Mouse (Mus musculus) kidney, adult 9 months (tissue): Measurements from ENCODE around the gene Pigu.

Experiments
- DNase-seq: peaks from one replicate; pipeline ENCODE4 v3.0.0; 2022

The Pigu gene

GRCm38 (mm10) chr2:155356971-155357591 lies at the start of gene Pigu:
TSS of gene Pigu (minus strand) at chr2:155357430.
- peak; percentile 98 for DNase-seq

- no peak for DNase-seq
These were observed 47.4 kb upstream of the Pigu start for GRCm38 (mm10) chr2:155404635-155405034.

GRCm38 (mm10) chr2:155401926-155402325 lies 44.7 kb upstream of the Pigu start:
- DNase-seq: no peak

GRCm38 (mm10) chr2:155400276-155400675 lies 43.0 kb upstream of the Pigu start:
- DNase-seq: no peak

GRCm38 (mm10) chr2:155394586-155394985 lies 37.4 kb upstream of the Pigu start:
- no peak for DNase-seq

GRCm38 (mm10) chr2:155388573-155388972 lies 31.3 kb upstream of the Pigu start:
- no peak for DNase-seq

- no peak for DNase-seq
These were observed 29.8 kb upstream of the Pigu start for GRCm38 (mm10) chr2:155387052-155387451.

- DNase-seq: no peak
These were observed 29.3 kb upstream of the Pigu start for GRCm38 (mm10) chr2:155386534-155386899.

GRCm38 (mm10) chr2:155385731-155386533 lies 28.7 kb upstream of the Pigu start:
- no peak for DNase-seq

- peak; percentile 91 for DNase-seq
These were observed 27.9 kb upstream of the Pigu start for GRCm38 (mm10) chr2:155385090-155385489.

GRCm38 (mm10) chr2:155382791-155383438 lies 25.7 kb upstream of the Pigu start:
- peak; percentile 75 for DNase-seq

- no peak for DNase-seq
These were observed 25.1 kb upstream of the Pigu start for GRCm38 (mm10) chr2:155382332-155382700.

GRCm38 (mm10) chr2:155381643-155382331 lies 24.6 kb upstream of the Pigu start:
- peak; percentile 99 for DNase-seq

GRCm38 (mm10) chr2:155381060-155381437 lies 23.8 kb upstream of the Pigu start:
- DNase-seq: peak; percentile 35

- peak; percentile 86 for DNase-seq
These were observed 23.2 kb upstream of the Pigu start, which contains the start of gene Trp53inp2 for GRCm38 (mm10) chr2:155380261-155381059. TSS of gene Trp53inp2 (plus strand) at chr2:155381059.

GRCm38 (mm10) chr2:155376191-155376590 lies 19.0 kb upstream of the Pigu start:
- DNase-seq: no peak

GRCm38 (mm10) chr2:155374521-155374920 lies 17.3 kb upstream of the Pigu start:
- DNase-seq: no peak

- no peak for DNase-seq
These were observed 16.7 kb upstream of the Pigu start for GRCm38 (mm10) chr2:155373886-155374285.

- DNase-seq: no peak
These were observed 16.1 kb upstream of the Pigu start for GRCm38 (mm10) chr2:155373302-155373701.

GRCm38 (mm10) chr2:155372451-155372850 lies 15.2 kb upstream of the Pigu start:
- no peak for DNase-seq

- DNase-seq: peak; percentile 56
These were observed 12.2 kb upstream of the Pigu start for GRCm38 (mm10) chr2:155369333-155369883.

GRCm38 (mm10) chr2:155367635-155368284 lies 10.5 kb upstream of the Pigu start:
- DNase-seq: no peak
